In the genomic region with DNA sequence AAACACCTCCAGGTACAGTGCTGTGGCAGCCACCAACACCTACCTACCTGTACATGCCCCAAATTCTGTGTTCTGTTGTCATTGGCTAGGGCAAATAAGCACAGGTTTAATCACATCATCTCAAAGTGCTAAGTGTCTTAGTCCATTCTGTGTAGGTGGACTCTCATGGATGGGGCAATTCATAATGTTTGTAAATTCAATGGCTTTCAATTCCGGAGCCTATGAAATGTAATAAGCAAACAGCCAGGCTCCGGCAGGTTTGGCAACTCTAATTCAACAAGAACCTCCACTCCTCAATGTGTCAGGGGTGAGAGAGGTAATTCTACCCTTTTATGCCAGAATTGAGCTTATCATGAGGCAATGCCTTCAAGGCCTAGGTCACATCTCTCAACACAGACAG, we compare ENCODE assay signal across 25 mouse cellular contexts. TPM values are rescaled to one million over a fixed set of nuclear protein-coding genes. Genes with fewer than 3 reads are reported as not detected.
"Had no signal": no experiment of that assay in that cellular context is flagged by ENCODE, and none has a peak within 500 bp of the region (broad histone marks: within the 10 kb centered on the region; RNA-seq: fewer than 3 reads in every experiment).

No protein-coding gene starts in this region.

- H3K36me3 ChIP-seq: midbrain, embryonic 10.5 days; midbrain, embryonic 12.5 days; neural tube, embryonic 13.5 days; neural tube, embryonic 15.5 days had no signal

- H3K4me1 ChIP-seq: midbrain, embryonic 10.5 days; midbrain, embryonic 12.5 days; neural tube, embryonic 13.5 days; neural tube, embryonic 15.5 days had no signal

- H3K27me3 ChIP-seq: midbrain, embryonic 12.5 days; neural tube, embryonic 13.5 days; neural tube, embryonic 15.5 days had no signal

- DNase-seq: lung, adult 18-20 months; lung, embryonic 14.5 days; lung, postnatal 10 days; lung, postnatal 4 days; midbrain, embryonic 14.5 days; retina, postnatal 1 day; right cerebral cortex, adult 18-20 months; right cerebral cortex, postnatal 25 days; right cerebral cortex, postnatal 4 days; spleen, adult 18-20 months; thymus, adult 18-20 months; thymus, postnatal 14 days; thymus, postnatal 36 days had no signal

- H3K9ac ChIP-seq: lung, embryonic 14.5 days; midbrain, embryonic 12.5 days; neural tube, embryonic 13.5 days; neural tube, embryonic 15.5 days had no signal

- H3K4me3 ChIP-seq: midbrain, embryonic 10.5 days; midbrain, embryonic 12.5 days; myocyte; neural tube, embryonic 13.5 days; neural tube, embryonic 15.5 days had no signal

- H3K27ac ChIP-seq: midbrain, embryonic 10.5 days; midbrain, embryonic 12.5 days; neural tube, embryonic 13.5 days; neural tube, embryonic 15.5 days had no signal

RNA-seq across cellular contexts. Expression of a gene that starts 23.5 kb away (rescaled TPM):
- total RNA-seq: megakaryocyte, adult 5-6 weeks; megakaryocyte-erythroid progenitor cell, adult 5-6 weeks had no signal
- polyA plus RNA-seq: liver, embryonic 16.5 days; lung, embryonic 14.5 days; midbrain, embryonic 10.5 days; midbrain, embryonic 12.5 days; midbrain, embryonic 16.5 days; neural tube, embryonic 13.5 days; small intestine, adult 2 months; stomach, embryonic 14.5 days; thymus, postnatal 0 days had no signal
